Comparison of ENCODE assay signal across 27 mouse cellular contexts in genomic region chr2:39116583-39116982, GRCm38 (mm10).
"Had no signal": no experiment of that assay in that cellular context is flagged by ENCODE, and none has a peak within 500 bp of the region (broad histone marks: within the 10 kb centered on the region; RNA-seq: fewer than 3 reads in every experiment).

No protein-coding gene starts in this region.

- ATAC-seq: forebrain, embryonic 13.5 days; forebrain, embryonic 14.5 days; forebrain, embryonic 15.5 days; forebrain, embryonic 16.5 days; forebrain, postnatal 0 days had no signal

- DNase-seq: cerebellum, adult 2 months; cerebellum, adult 8-10 months; cerebellum, adult 9-10 months; cerebellum, adult 9-11 months; cerebellum, postnatal 10 days; cerebellum, postnatal 14 days; cerebellum, postnatal 25 days; cerebellum, postnatal 36 days; embryo, embryonic 11 days; forebrain, postnatal 0 days; gastrocnemius, adult 2 months; gastrocnemius, postnatal 10 days; gastrocnemius, postnatal 14 days; gastrocnemius, postnatal 25 days; gastrocnemius, postnatal 36 days; heart, adult 11 months had no signal

- H3K27me3 ChIP-seq: embryonic facial prominence, embryonic 12.5 days; embryonic facial prominence, embryonic 13.5 days; embryonic facial prominence, embryonic 15.5 days; forebrain, embryonic 12.5 days; forebrain, embryonic 13.5 days; forebrain, embryonic 15.5 days had no signal

- H3K4me3 ChIP-seq: embryonic facial prominence, embryonic 10.5 days; embryonic facial prominence, embryonic 12.5 days; embryonic facial prominence, embryonic 13.5 days; embryonic facial prominence, embryonic 15.5 days; erythroblast, embryonic 14.5 days; forebrain, embryonic 10.5 days; forebrain, embryonic 12.5 days; forebrain, embryonic 13.5 days; forebrain, embryonic 15.5 days; gastrocnemius, adult 2 months had no signal

- H3K27ac ChIP-seq: embryonic facial prominence, embryonic 10.5 days; embryonic facial prominence, embryonic 12.5 days; embryonic facial prominence, embryonic 13.5 days; embryonic facial prominence, embryonic 15.5 days; forebrain, embryonic 10.5 days; forebrain, embryonic 12.5 days; forebrain, embryonic 13.5 days; forebrain, embryonic 15.5 days; gastrocnemius, adult 2 months had no signal

- H3K4me1 ChIP-seq: embryonic facial prominence, embryonic 10.5 days; embryonic facial prominence, embryonic 12.5 days; embryonic facial prominence, embryonic 13.5 days; embryonic facial prominence, embryonic 15.5 days; forebrain, embryonic 10.5 days; forebrain, embryonic 12.5 days; forebrain, embryonic 13.5 days; forebrain, embryonic 15.5 days had no signal
